11 mouse cellular contexts compared by ENCODE assay signal in genomic region chr4:134017201-134017865, GRCm38 (mm10). TPM values are rescaled to one million over a fixed set of nuclear protein-coding genes. Genes with fewer than 3 reads are reported as not detected.
A peak's percentile ranks its signal among the peaks of the same experiment; 100 is the strongest.
DNase-seq lines count a peak whose midpoint lies in the region; ATAC-seq and TF ChIP-seq lines count a peak whose summit lies in the region.
"Had no signal": no experiment of that assay in that cellular context is flagged by ENCODE, and none has a peak within 500 bp of the region (broad histone marks: within the 10 kb centered on the region; RNA-seq: fewer than 3 reads in every experiment).

No protein-coding gene starts in this region.

- H3K9me3 ChIP-seq in lung, embryonic 15.5 days = no peaks in the 10 kb centered on the region
- H3K9me3 ChIP-seq in forebrain, embryonic 11.5 days (ENCODE audit: control insufficient read depth, low read length) = no peaks in the 10 kb centered on the region
- H3K9me3 ChIP-seq in limb, embryonic 14.5 days (ENCODE audit: control insufficient read depth, low read length) = no peaks in the 10 kb centered on the region
- no peaks in the 10 kb centered on the region for H3K9me3 ChIP-seq in stomach, embryonic 15.5 days

- H3K36me3 ChIP-seq in lung, embryonic 15.5 days = no peaks in the 10 kb centered on the region
- H3K36me3 ChIP-seq in forebrain, embryonic 11.5 days (ENCODE audit: control insufficient read depth, insufficient read depth, low read length) = no peaks in the 10 kb centered on the region
- no peaks in the 10 kb centered on the region for H3K36me3 ChIP-seq in limb, embryonic 14.5 days (ENCODE audit: control insufficient read depth, insufficient read depth, low read length)
- H3K36me3 ChIP-seq in stomach, embryonic 15.5 days = no peaks in the 10 kb centered on the region

- WGBS in lung, embryonic 15.5 days = 4% methylated on average over 21 of the region's 21 CpGs
- 5% methylated on average over 21 of the region's 21 CpGs for WGBS in lung, adult 2 months
- under 1% methylated on average over 21 of the region's 21 CpGs for WGBS in forebrain, embryonic 11.5 days
- 5% methylated on average over 21 of the region's 21 CpGs for WGBS in limb, embryonic 14.5 days
- WGBS in stomach, embryonic 15.5 days = 6% methylated on average over 21 of the region's 21 CpGs

- ATAC-seq in lung, embryonic 15.5 days (ENCODE audit: borderline replicate concordance, extremely low read depth, low FRiP score, low TSS enrichment) = no peak
- no peak for ATAC-seq in forebrain, embryonic 11.5 days (replicated peaks; ENCODE audit: low FRiP score)
- ATAC-seq in limb, embryonic 14.5 days (ENCODE audit: low FRiP score, low read depth) = no peak
- no peak for ATAC-seq in stomach, embryonic 15.5 days (ENCODE audit: insufficient read depth, low FRiP score, low read depth)

- DNase-seq in lung, adult 2 months = no peak
- peak; percentile 74 for DNase-seq in forebrain, embryonic 11.5 days (ENCODE audit: low spot score)
- DNase-seq in limb, embryonic 14.5 days (ENCODE audit: low spot score) = no peak
- DNase-seq in gastrocnemius, postnatal 14 days = no peak
- DNase-seq in right cerebral cortex, postnatal 25 days = no peak
- DNase-seq in left cerebral cortex, postnatal 4 days = no peak

- H3K4me1 ChIP-seq in lung, embryonic 15.5 days = peaks cover 13% of the 10 kb centered on the region; the same call in 1 of the 2 replicates
- no peaks in the 10 kb centered on the region for H3K4me1 ChIP-seq in lung, adult 2 months (ENCODE audit: control insufficient read depth, insufficient read depth, low read length)
- peaks cover 41% of the 10 kb centered on the region for H3K4me1 ChIP-seq in forebrain, embryonic 11.5 days (replicated peaks; ENCODE audit: control insufficient read depth, insufficient read depth, low read length)
- H3K4me1 ChIP-seq in limb, embryonic 14.5 days (ENCODE audit: control insufficient read depth, insufficient read depth, low read length) = peaks cover 5% of the 10 kb centered on the region; the same call in 1 of the 2 replicates
- H3K4me1 ChIP-seq in stomach, embryonic 15.5 days = peaks cover 23% of the 10 kb centered on the region

- peaks cover 65% of the 10 kb centered on the region for H3K27me3 ChIP-seq in lung, embryonic 15.5 days
- no peaks in the 10 kb centered on the region for H3K27me3 ChIP-seq in forebrain, embryonic 11.5 days (ENCODE audit: control insufficient read depth, insufficient read depth, low read length)
- H3K27me3 ChIP-seq in limb, embryonic 14.5 days (ENCODE audit: control insufficient read depth, insufficient read depth, low read length) = peaks cover 28% of the 10 kb centered on the region
- peaks cover 40% of the 10 kb centered on the region for H3K27me3 ChIP-seq in stomach, embryonic 15.5 days (replicated peaks)

- TF ChIP-seq CTCF in lung, adult 2 months (IDR thresholded peaks at IDR 0.05; ENCODE audit: insufficient read depth, low read length) = no peak

- 0 out of 2 replicates have a peak overlapping the region, but pooled peaks have one; percentile 4 for H3K4me3 ChIP-seq in lung, embryonic 15.5 days
- no peak overlapping the region for H3K4me3 ChIP-seq in lung, adult 2 months (replicated peaks; ENCODE audit: extremely low read depth, low read depth, low read length)
- peak overlapping the region; percentile 48 for H3K4me3 ChIP-seq in forebrain, embryonic 11.5 days (ENCODE audit: low read depth, low read length)
- peak overlapping the region; percentile 19; the same call in 1 of the 2 replicates for H3K4me3 ChIP-seq in limb, embryonic 14.5 days (replicated peaks; ENCODE audit: low read length)
- no peak overlapping the region for H3K4me3 ChIP-seq in stomach, embryonic 15.5 days (replicated peaks)

- no peak overlapping the region for H3K9ac ChIP-seq in lung, embryonic 15.5 days
- H3K9ac ChIP-seq in forebrain, embryonic 11.5 days (ENCODE audit: low read length) = peak overlapping the region; percentile 63
- H3K9ac ChIP-seq in limb, embryonic 14.5 days (ENCODE audit: low read depth, low read length, severe bottlenecking) = no peak overlapping the region
- no peak overlapping the region for H3K9ac ChIP-seq in stomach, embryonic 15.5 days

- H3K27ac ChIP-seq in lung, embryonic 15.5 days = no peak overlapping the region
- H3K27ac ChIP-seq in forebrain, embryonic 11.5 days (ENCODE audit: low read depth, low read length) = peak overlapping the region; percentile 86
- H3K27ac ChIP-seq in limb, embryonic 14.5 days (replicated peaks; ENCODE audit: low read depth, low read length) = no peak overlapping the region
- H3K27ac ChIP-seq in stomach, embryonic 15.5 days = no peak overlapping the region

- TF ChIP-seq POLR2A in lung, adult 2 months (IDR thresholded peaks at IDR 0.05; ENCODE audit: borderline replicate concordance, extremely low read depth, low read depth, low read length) = no peak
- TF ChIP-seq POLR2A in limb, embryonic 14.5 days (IDR thresholded peaks at IDR 0.05; ENCODE audit: borderline replicate concordance, extremely low read depth, insufficient read depth, insufficient read length) = no peak

- intact Hi-C loops in gastrocnemius, postnatal 14 days (cut with DNase I; ENCODE audit: low total_unique reads) = no loop called here
- intact Hi-C loops in left cerebral cortex, postnatal 4 days (cut with DNase I) = no loop called here

- 0 out of 2 replicates have a peak overlapping the region, but pooled peaks have one; percentile 26 for H3K4me2 ChIP-seq in lung, embryonic 15.5 days
- H3K4me2 ChIP-seq in forebrain, embryonic 11.5 days (ENCODE audit: low read depth, low read length, severe bottlenecking) = peak overlapping the region; percentile 68
- H3K4me2 ChIP-seq in limb, embryonic 14.5 days (replicated peaks; ENCODE audit: low read depth, low read length, severe bottlenecking) = peak overlapping the region; percentile 31
- peak overlapping the region; percentile 41 for H3K4me2 ChIP-seq in stomach, embryonic 15.5 days

RNA-seq across cellular contexts. Expression of gene Lin28a, which starts 1.3 kb away (rescaled TPM):
- polyA plus RNA-seq in lung, embryonic 15.5 days (2015; fragmentation: Nextera tagmentation; extraction: Ambion mirVana) = 0.10 and 0.15 TPM in 2 replicates
- polyA plus RNA-seq in lung, adult 2 months (2012; rRNA removed) = 0.06 TPM in 1 of 2 replicates, not detected in the other
- polyA plus RNA-seq in forebrain, embryonic 11.5 days (2014; fragmentation: Nextera tagmentation; extraction: Ambion mirVana) = 1.6 and 2.3 TPM in 2 replicates
- 0.11 and 0.37 TPM in 2 replicates for polyA plus RNA-seq in limb, embryonic 14.5 days (2012; rRNA removed)
- 0.07 TPM in 1 of 2 replicates, not detected in the other for polyA plus RNA-seq in limb, embryonic 14.5 days (2014; fragmentation: Nextera tagmentation; extraction: Ambion mirVana)
- polyA plus RNA-seq in stomach, embryonic 15.5 days (2015; fragmentation: Nextera tagmentation; extraction: Ambion mirVana) = 0.12 and 0.17 TPM in 2 replicates
- 1 to 10 TPM; 1.9 to 3.0 TPM for total RNA-seq in gastrocnemius, postnatal 14 days (2021)
- not detected for total RNA-seq in left cerebral cortex, postnatal 4 days (2021)
- total RNA-seq: left cerebral cortex, postnatal 25 days had no signal
- polyA plus RNA-seq: small intestine, adult 2 months had no signal

RNA-seq across cellular contexts. Expression of gene Dhdds, which starts 16.6 kb away (rescaled TPM):
- 44.4 and 47.3 TPM in 2 replicates for polyA plus RNA-seq in lung, embryonic 15.5 days (2015; fragmentation: Nextera tagmentation; extraction: Ambion mirVana)
- 21.6 and 28.4 TPM in 2 replicates for polyA plus RNA-seq in lung, adult 2 months (2012; rRNA removed)
- polyA plus RNA-seq in forebrain, embryonic 11.5 days (2014; fragmentation: Nextera tagmentation; extraction: Ambion mirVana) = 41.9 and 46.5 TPM in 2 replicates
- 47.6 and 54.0 TPM in 2 replicates for polyA plus RNA-seq in limb, embryonic 14.5 days (2012; rRNA removed)
- polyA plus RNA-seq in limb, embryonic 14.5 days (2014; fragmentation: Nextera tagmentation; extraction: Ambion mirVana) = 45.1 and 47.2 TPM in 2 replicates
- polyA plus RNA-seq in stomach, embryonic 15.5 days (2015; fragmentation: Nextera tagmentation; extraction: Ambion mirVana) = 39.9 and 41.5 TPM in 2 replicates
- 10 to 100 TPM; 11.3 to 13.0 TPM for total RNA-seq in gastrocnemius, postnatal 14 days (2021)
- total RNA-seq in left cerebral cortex, postnatal 4 days (2021) = 10 to 100 TPM; 49.1 to 57.1 TPM

RNA-seq across cellular contexts. Expression of gene Zfp683, which starts 36.3 kb away (rescaled TPM):
- polyA plus RNA-seq in lung, embryonic 15.5 days (2015; fragmentation: Nextera tagmentation; extraction: Ambion mirVana) = not detected in 2 replicates
- polyA plus RNA-seq in lung, adult 2 months (2012; rRNA removed) = 0.27 and 0.58 TPM in 2 replicates
- polyA plus RNA-seq in forebrain, embryonic 11.5 days (2014; fragmentation: Nextera tagmentation; extraction: Ambion mirVana) = not detected in 2 replicates
- polyA plus RNA-seq in limb, embryonic 14.5 days (2012; rRNA removed) = 0.04 and 0.08 TPM in 2 replicates
- not detected in 2 replicates for polyA plus RNA-seq in limb, embryonic 14.5 days (2014; fragmentation: Nextera tagmentation; extraction: Ambion mirVana)
- not detected in 2 replicates for polyA plus RNA-seq in stomach, embryonic 15.5 days (2015; fragmentation: Nextera tagmentation; extraction: Ambion mirVana)
- total RNA-seq in gastrocnemius, postnatal 14 days (2021) = not detected
- not detected for total RNA-seq in left cerebral cortex, postnatal 4 days (2021)
- total RNA-seq: common myeloid progenitor, adult 5-6 weeks; left cerebral cortex, postnatal 25 days had no signal

RNA-seq across cellular contexts. Expression of gene Crybg2, which starts 43.3 kb away (rescaled TPM):
- polyA plus RNA-seq in lung, embryonic 15.5 days (2015; fragmentation: Nextera tagmentation; extraction: Ambion mirVana) = 3.0 and 5.6 TPM in 2 replicates
- 7.2 and 14.7 TPM in 2 replicates for polyA plus RNA-seq in lung, adult 2 months (2012; rRNA removed)
- polyA plus RNA-seq in forebrain, embryonic 11.5 days (2014; fragmentation: Nextera tagmentation; extraction: Ambion mirVana) = 1.9 and 2.5 TPM in 2 replicates
- polyA plus RNA-seq in limb, embryonic 14.5 days (2012; rRNA removed) = 8.2 and 11.3 TPM in 2 replicates
- polyA plus RNA-seq in limb, embryonic 14.5 days (2014; fragmentation: Nextera tagmentation; extraction: Ambion mirVana) = 12.3 and 12.4 TPM in 2 replicates
- 11.1 and 11.9 TPM in 2 replicates for polyA plus RNA-seq in stomach, embryonic 15.5 days (2015; fragmentation: Nextera tagmentation; extraction: Ambion mirVana)
- total RNA-seq in gastrocnemius, postnatal 14 days (2021) = not detected
- total RNA-seq in left cerebral cortex, postnatal 4 days (2021) = 1 to 10 TPM; 5.8 to 8.5 TPM
- total RNA-seq: common myeloid progenitor, adult 5-6 weeks had no signal

RNA-seq across cellular contexts. Expression of gene Hmgn2, which starts 48.9 kb away (rescaled TPM):
- polyA plus RNA-seq in lung, embryonic 15.5 days (2015; fragmentation: Nextera tagmentation; extraction: Ambion mirVana) = 2,768 and 2,901 TPM in 2 replicates
- polyA plus RNA-seq in lung, adult 2 months (2012; rRNA removed) = 14.6 and 28.9 TPM in 2 replicates
- 4,212 and 4,469 TPM in 2 replicates for polyA plus RNA-seq in forebrain, embryonic 11.5 days (2014; fragmentation: Nextera tagmentation; extraction: Ambion mirVana)
- 606 and 861 TPM in 2 replicates for polyA plus RNA-seq in limb, embryonic 14.5 days (2012; rRNA removed)
- polyA plus RNA-seq in limb, embryonic 14.5 days (2014; fragmentation: Nextera tagmentation; extraction: Ambion mirVana) = 2,302 and 2,334 TPM in 2 replicates
- 1,858 and 2,056 TPM in 2 replicates for polyA plus RNA-seq in stomach, embryonic 15.5 days (2015; fragmentation: Nextera tagmentation; extraction: Ambion mirVana)
- 100 to 1,000 TPM; 110 to 135 TPM for total RNA-seq in gastrocnemius, postnatal 14 days (2021)
- total RNA-seq in left cerebral cortex, postnatal 4 days (2021) = 100 to 1,000 TPM; 274 to 291 TPM

Comparison
In these comparisons a context has a peak if more than half of its experiments do, and no peak if none do; other contexts are left out.
1. H3K4me3 ChIP-seq: peak in lung, embryonic 15.5 days (single experiment), forebrain, embryonic 11.5 days (single experiment) and limb, embryonic 14.5 days (single experiment); none in lung, adult 2 months (single experiment) and stomach, embryonic 15.5 days (single experiment).
2. Peak in every context shown above with its lines, with median percentiles within 50 percentile points of each other: H3K4me2 ChIP-seq.